Mouse (Mus musculus) lung, adult 2 months (tissue): ENCODE data around the gene Slc25a45.
A peak's percentile ranks its signal among the peaks of the same experiment; 100 is the strongest.

Experiments used
- CTCF ChIP-seq: fragments of 200-500 bp; IDR thresholded peaks from 2 replicates; pipeline ENCODE4 v1.5.1; 2011; ENCODE audit warnings: mild to moderate bottlenecking, low read length, control low read depth; ENCODE audit not compliant: insufficient read depth
- POLR2A ChIP-seq: fragments of 200-500 bp; IDR thresholded peaks from 2 replicates; pipeline ENCODE4 v1.6.1; 2011; ENCODE audit warnings: low read depth, mild to moderate bottlenecking, control low read depth, low read length, borderline replicate concordance; ENCODE audit errors: extremely low read depth

- TF ChIP-seq CTCF (no peak), POLR2A (peak; percentile 39; the same call in 1 of the 2 replicates)
These were observed 43.2 kb upstream of the Slc25a45 start for GRCm38 (mm10) chr19:5834260-5834925.
